Mouse (Mus musculus) urinary bladder, postnatal 0 days (tissue): ENCODE results near the gene Ubqln3. TPM values are rescaled to one million over a fixed set of nuclear protein-coding genes. Genes with fewer than 3 reads are reported as not detected.

Experiments
- polyA plus RNA-seq: library from polyadenylated mRNA; unstranded; fragments of >200 nt; fragmentation: Nextera tagmentation; extraction: Ambion mirVana; gene quantifications from 2 replicates; pipeline ENCODE4 v1.2.1, GENCODE M21; 2015

Gene Ubqln3
- polyA plus RNA-seq = not detected in 2 replicates

GRCm38 (mm10) chr7:104143179-104143578, at the start of gene Ubqln3:
Ubqln3 (minus strand) TSS chr7:104143279.

GRCm38 (mm10) chr7:104183292-104183691, 40.2 kb upstream of the Ubqln3 start, which contains the start of gene Olfr648:
Olfr648 (minus strand) TSS chr7:104183392.

GRCm38 (mm10) chr7:104150456-104150855, 7.4 kb upstream of the Ubqln3 start, which contains the start of gene Ubqlnl:
Ubqlnl (minus strand) TSS chr7:104150556.

GRCm38 (mm10) chr7:104137305-104137704, 5.8 kb downstream of the Ubqln3 start, which contains the start of gene Olfr643:
Olfr643 (minus strand) TSS chr7:104137405.

GRCm38 (mm10) chr7:104129726-104130125, 13.4 kb downstream of the Ubqln3 start, which contains the start of gene Ubqln5:
Ubqln5 (minus strand) TSS chr7:104129826.

GRCm38 (mm10) chr7:104104757-104104972, 38.4 kb downstream of the Ubqln3 start, which contains the start of gene Olfr646:
Olfr646 (plus strand) TSS chr7:104104873.

Other genes with a start within 250 kb of the Ubqln3 start
- gene Olfr64, start 248.8 kb downstream of the Ubqln3 start, polyA plus RNA-seq = not detected in 2 replicates
- gene Olfr65, start 239.8 kb downstream of the Ubqln3 start, polyA plus RNA-seq = not detected in 2 replicates
- gene Olfr631, start 214.5 kb downstream of the Ubqln3 start, polyA plus RNA-seq = not detected in 2 replicates
- gene Olfr632, start 208.9 kb downstream of the Ubqln3 start, polyA plus RNA-seq = not detected in 2 replicates
- gene Olfr633, start 198.8 kb downstream of the Ubqln3 start, polyA plus RNA-seq = not detected in 2 replicates
- gene Olfr635, start 172.1 kb downstream of the Ubqln3 start, polyA plus RNA-seq = not detected in 2 replicates
- gene Olfr638, start 144.5 kb downstream of the Ubqln3 start, polyA plus RNA-seq = not detected in 2 replicates
- not detected in 2 replicates for gene Olfr639, start 126.0 kb downstream of the Ubqln3 start, polyA plus RNA-seq
- not detected in 2 replicates for gene Olfr640, start 117.7 kb downstream of the Ubqln3 start, polyA plus RNA-seq
- gene Olfr641, start 107.8 kb downstream of the Ubqln3 start, polyA plus RNA-seq = not detected in 2 replicates
- not detected in 2 replicates for gene Olfr642, start 90.6 kb downstream of the Ubqln3 start, polyA plus RNA-seq
- gene 4930516K23Rik, start 81.8 kb downstream of the Ubqln3 start, polyA plus RNA-seq = not detected in 2 replicates
- not detected in 2 replicates for gene Olfr644, start 71.4 kb downstream of the Ubqln3 start, polyA plus RNA-seq
- gene Olfr645, start 57.8 kb downstream of the Ubqln3 start, polyA plus RNA-seq = not detected in 2 replicates
- gene Olfr646, start 38.4 kb downstream of the Ubqln3 start, polyA plus RNA-seq = not detected in 2 replicates
- not detected in 2 replicates for gene Ubqln5, start 13.5 kb downstream of the Ubqln3 start, polyA plus RNA-seq
- gene Olfr643, start 5.9 kb downstream of the Ubqln3 start, polyA plus RNA-seq = not detected in 2 replicates
- not detected in 2 replicates for gene Ubqlnl, start 7.3 kb upstream of the Ubqln3 start, polyA plus RNA-seq
- gene Olfm5, start 21.6 kb upstream of the Ubqln3 start, polyA plus RNA-seq = not detected in 2 replicates
- 0.05 and 0.07 TPM in 2 replicates for gene Olfr648, start 40.1 kb upstream of the Ubqln3 start, polyA plus RNA-seq
- gene Olfr649, start 52.7 kb upstream of the Ubqln3 start, polyA plus RNA-seq = not detected in 2 replicates
- 0.63 and 1.2 TPM in 2 replicates for gene Trim6, start 75.5 kb upstream of the Ubqln3 start, polyA plus RNA-seq
- gene Trim34a, start 101.2 kb upstream of the Ubqln3 start, polyA plus RNA-seq = 2.3 and 2.7 TPM in 2 replicates
- 0.36 and 0.41 TPM in 2 replicates for gene Trim5, start 144.8 kb upstream of the Ubqln3 start, polyA plus RNA-seq
- 5.6 and 6.2 TPM in 2 replicates for gene Trim12a, start 172.2 kb upstream of the Ubqln3 start, polyA plus RNA-seq
- gene Trim34b, start 186.2 kb upstream of the Ubqln3 start, polyA plus RNA-seq = 0.11 and 0.29 TPM in 2 replicates
- 2.0 and 2.2 TPM in 2 replicates for gene Trim12c, start 210.1 kb upstream of the Ubqln3 start, polyA plus RNA-seq
- gene Trim30b, start 226.6 kb upstream of the Ubqln3 start, polyA plus RNA-seq = 0.14 and 0.67 TPM in 2 replicates